Comparison of ENCODE assay signal across 9 mouse cellular contexts in the genomic region with DNA sequence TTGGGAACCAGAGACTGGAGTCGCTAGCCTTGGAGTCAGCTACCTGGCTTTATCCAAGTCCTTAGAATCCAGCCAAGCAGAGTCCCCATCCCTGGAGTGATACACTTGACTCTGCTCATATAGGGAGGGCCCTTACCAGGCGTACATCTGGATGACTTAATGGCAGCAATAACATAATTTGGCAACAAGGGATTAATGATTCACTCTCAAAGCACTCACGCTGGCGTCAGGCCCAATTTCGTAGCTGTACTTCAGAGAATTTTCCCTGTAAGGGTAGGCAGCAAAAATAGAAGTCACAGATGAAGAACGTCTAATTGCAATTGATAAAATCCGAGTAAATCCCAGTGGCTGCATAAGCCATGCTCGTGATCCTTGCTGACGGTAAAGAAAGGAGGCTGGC.
A peak's percentile ranks its signal among the peaks of the same experiment; 100 is the strongest.
DNase-seq lines count a peak whose midpoint lies in the region; ATAC-seq and TF ChIP-seq lines count a peak whose summit lies in the region.
"Had no signal": no experiment of that assay in that cellular context is flagged by ENCODE, and none has a peak within 500 bp of the region (broad histone marks: within the 10 kb centered on the region; RNA-seq: fewer than 3 reads in every experiment).

No protein-coding gene starts in this region.

- TF ChIP-seq EP300 in heart, postnatal 0 days (IDR thresholded peaks at IDR 0.05; ENCODE audit: low read depth), result no peak

- H3K4me3 ChIP-seq in embryonic facial prominence, embryonic 14.5 days (ENCODE audit: low read depth, low read length), result no peak overlapping the region
- H3K4me3 ChIP-seq in embryonic facial prominence, embryonic 10.5 days, result no peak overlapping the region
- no peak overlapping the region for H3K4me3 ChIP-seq in midbrain, postnatal 0 days (ENCODE audit: low read depth, low read length)
- H3K4me3 ChIP-seq in midbrain, embryonic 11.5 days (ENCODE audit: low read depth, low read length), result no peak overlapping the region
- H3K4me3 ChIP-seq in heart, postnatal 0 days (ENCODE audit: low read depth, low read length), result no peak overlapping the region
- H3K4me3 ChIP-seq in neural tube, embryonic 15.5 days (replicated peaks), result no peak overlapping the region
- H3K4me3 ChIP-seq: lung, embryonic 15.5 days had no signal

- no peaks in the 10 kb centered on the region for H3K36me3 ChIP-seq in embryonic facial prominence, embryonic 14.5 days (ENCODE audit: control insufficient read depth, insufficient read depth, low read length)
- no peaks in the 10 kb centered on the region for H3K36me3 ChIP-seq in embryonic facial prominence, embryonic 10.5 days (replicated peaks)
- H3K36me3 ChIP-seq in midbrain, postnatal 0 days (ENCODE audit: insufficient read depth, low read length), result no peaks in the 10 kb centered on the region
- H3K36me3 ChIP-seq in midbrain, embryonic 11.5 days (ENCODE audit: control insufficient read depth, insufficient read depth, low read length), result no peaks in the 10 kb centered on the region
- H3K36me3 ChIP-seq in heart, postnatal 0 days (replicated peaks; ENCODE audit: control insufficient read depth, insufficient read depth, low read length), result no peaks in the 10 kb centered on the region
- H3K36me3 ChIP-seq in neural tube, embryonic 15.5 days, result no peaks in the 10 kb centered on the region
- H3K36me3 ChIP-seq: lung, embryonic 15.5 days had no signal

- DNase-seq in embryonic facial prominence, embryonic 14.5 days (ENCODE audit: low spot score), result peak; percentile 75
- DNase-seq in embryonic facial prominence, embryonic 10.5 days (ENCODE audit: low spot score), result no peak
- peak; percentile 42 for DNase-seq in midbrain, postnatal 0 days (ENCODE audit: low spot score)
- DNase-seq in midbrain, embryonic 11.5 days (ENCODE audit: low spot score, missing footprints), result no peak
- peak; percentile 45 for DNase-seq in heart, postnatal 0 days (ENCODE audit: low spot score)
- no peak for DNase-seq in B cell, adult 2 months

- peaks cover 3% of the 10 kb centered on the region; the same call in 1 of the 2 replicates for H3K27me3 ChIP-seq in embryonic facial prominence, embryonic 14.5 days (replicated peaks; ENCODE audit: control insufficient read depth, insufficient read depth, low read length)
- H3K27me3 ChIP-seq in embryonic facial prominence, embryonic 10.5 days (replicated peaks; ENCODE audit: low read depth, poor library complexity, severe bottlenecking), result no peaks in the 10 kb centered on the region; the same call in 1 of the 2 replicates
- H3K27me3 ChIP-seq in midbrain, postnatal 0 days (ENCODE audit: insufficient read depth, low read length), result no peaks in the 10 kb centered on the region
- peaks cover 12% of the 10 kb centered on the region; the same call in 1 of the 2 replicates for H3K27me3 ChIP-seq in midbrain, embryonic 11.5 days (ENCODE audit: control insufficient read depth, insufficient read depth, low read length)
- H3K27me3 ChIP-seq in heart, postnatal 0 days (ENCODE audit: control insufficient read depth, insufficient read depth, low read length), result no peaks in the 10 kb centered on the region
- H3K27me3 ChIP-seq in neural tube, embryonic 15.5 days (replicated peaks), result no peaks in the 10 kb centered on the region
- H3K27me3 ChIP-seq: lung, embryonic 15.5 days had no signal

- no peak overlapping the region for H3K4me2 ChIP-seq in embryonic facial prominence, embryonic 14.5 days (ENCODE audit: low read depth, low read length)
- H3K4me2 ChIP-seq in midbrain, postnatal 0 days (ENCODE audit: low read depth, low read length, poor library complexity, severe bottlenecking), result no peak overlapping the region
- H3K4me2 ChIP-seq in midbrain, embryonic 11.5 days, result no peak overlapping the region
- H3K4me2 ChIP-seq in heart, postnatal 0 days (ENCODE audit: low read depth, low read length), result peak overlapping the region; percentile 38
- no peak overlapping the region for H3K4me2 ChIP-seq in neural tube, embryonic 15.5 days
- H3K4me2 ChIP-seq: lung, embryonic 15.5 days had no signal

- no peak overlapping the region for H3K27ac ChIP-seq in embryonic facial prominence, embryonic 14.5 days (replicated peaks; ENCODE audit: low read depth, low read length)
- H3K27ac ChIP-seq in embryonic facial prominence, embryonic 10.5 days (replicated peaks), result no peak overlapping the region
- no peak overlapping the region for H3K27ac ChIP-seq in midbrain, postnatal 0 days (ENCODE audit: low read depth, low read length)
- no peak overlapping the region for H3K27ac ChIP-seq in midbrain, embryonic 11.5 days (ENCODE audit: low read depth, low read length)
- peak overlapping the region; percentile 5; the same call in 1 of the 2 replicates for H3K27ac ChIP-seq in heart, postnatal 0 days (ENCODE audit: low read depth)
- 0 out of 2 replicates have a peak overlapping the region, but pooled peaks have one; percentile 8 for H3K27ac ChIP-seq in neural tube, embryonic 15.5 days (replicated peaks)
- H3K27ac ChIP-seq: lung, embryonic 15.5 days had no signal

- no peaks in the 10 kb centered on the region for H3K4me1 ChIP-seq in embryonic facial prominence, embryonic 14.5 days (ENCODE audit: control insufficient read depth, insufficient read depth, low read length)
- 0 out of 2 replicates have a peak, but pooled peaks cover 5% of the 10 kb centered on the region for H3K4me1 ChIP-seq in embryonic facial prominence, embryonic 10.5 days
- no peaks in the 10 kb centered on the region; the same call in 1 of the 2 replicates for H3K4me1 ChIP-seq in midbrain, postnatal 0 days (ENCODE audit: insufficient read depth, low read length)
- peaks cover 2% of the 10 kb centered on the region; the same call in 1 of the 2 replicates for H3K4me1 ChIP-seq in midbrain, embryonic 11.5 days (ENCODE audit: control insufficient read depth, insufficient read depth, low read length)
- 0 out of 2 replicates have a peak, but pooled peaks cover 6% of the 10 kb centered on the region for H3K4me1 ChIP-seq in heart, postnatal 0 days (ENCODE audit: control insufficient read depth, insufficient read depth)
- H3K4me1 ChIP-seq in neural tube, embryonic 15.5 days, result peaks cover 16% of the 10 kb centered on the region
- H3K4me1 ChIP-seq: lung, embryonic 15.5 days had no signal

- no peaks in the 10 kb centered on the region for H3K9me3 ChIP-seq in embryonic facial prominence, embryonic 14.5 days (ENCODE audit: control insufficient read depth, low read length)
- H3K9me3 ChIP-seq in embryonic facial prominence, embryonic 10.5 days, result no peaks in the 10 kb centered on the region
- H3K9me3 ChIP-seq in midbrain, postnatal 0 days (ENCODE audit: low read length), result no peaks in the 10 kb centered on the region
- no peaks in the 10 kb centered on the region for H3K9me3 ChIP-seq in midbrain, embryonic 11.5 days (ENCODE audit: control insufficient read depth, low read length)
- no peaks in the 10 kb centered on the region for H3K9me3 ChIP-seq in heart, postnatal 0 days (replicated peaks; ENCODE audit: control insufficient read depth, low read length)
- no peaks in the 10 kb centered on the region for H3K9me3 ChIP-seq in neural tube, embryonic 15.5 days (replicated peaks)
- H3K9me3 ChIP-seq: lung, embryonic 15.5 days had no signal

- no peak for TF ChIP-seq CTCF in midbrain, postnatal 0 days (IDR thresholded peaks at IDR 0.05)
- no peak for TF ChIP-seq CTCF in heart, postnatal 0 days (IDR thresholded peaks at IDR 0.05; ENCODE audit: low read depth)

- peak; percentile 74 for ATAC-seq in embryonic facial prominence, embryonic 14.5 days (ENCODE audit: low read depth)
- no peak for ATAC-seq in midbrain, postnatal 0 days (ENCODE audit: low FRiP score)
- ATAC-seq in midbrain, embryonic 11.5 days (ENCODE audit: low FRiP score), result no peak
- peak; percentile 49; the same call in 1 of the 2 replicates for ATAC-seq in heart, postnatal 0 days (ENCODE audit: insufficient read depth, low read depth)
- ATAC-seq in neural tube, embryonic 15.5 days (ENCODE audit: low FRiP score), result no peak
- no peak for ATAC-seq in inflammation-experienced regulatory T-cells, adult 6 months

- 49% methylated on average over 9 of the region's 9 CpGs for WGBS in embryonic facial prominence, embryonic 14.5 days
- 47% methylated on average over 9 of the region's 9 CpGs for WGBS in embryonic facial prominence, embryonic 10.5 days
- WGBS in midbrain, postnatal 0 days, result 24% methylated on average over 9 of the region's 9 CpGs
- 33% methylated on average over 9 of the region's 9 CpGs for WGBS in midbrain, embryonic 11.5 days
- 19% methylated on average over 9 of the region's 9 CpGs for WGBS in heart, postnatal 0 days
- WGBS in neural tube, embryonic 15.5 days, result 14% methylated on average over 9 of the region's 9 CpGs

- no peak overlapping the region for H3K9ac ChIP-seq in embryonic facial prominence, embryonic 14.5 days (ENCODE audit: low read depth, low read length)
- no peak overlapping the region for H3K9ac ChIP-seq in midbrain, postnatal 0 days (replicated peaks; ENCODE audit: low read length, poor library complexity, severe bottlenecking)
- no peak overlapping the region for H3K9ac ChIP-seq in midbrain, embryonic 11.5 days (ENCODE audit: low read length)
- no peak overlapping the region for H3K9ac ChIP-seq in heart, postnatal 0 days (replicated peaks; ENCODE audit: low read depth, low read length)
- no peak overlapping the region for H3K9ac ChIP-seq in neural tube, embryonic 15.5 days (replicated peaks)
- H3K9ac ChIP-seq: lung, embryonic 15.5 days had no signal

Comparison
In these comparisons a context has a peak if more than half of its experiments do, and no peak if none do; other contexts are left out.
1. DNase-seq: peak in embryonic facial prominence, embryonic 14.5 days (single experiment), midbrain, postnatal 0 days (single experiment) and heart, postnatal 0 days (single experiment); none in embryonic facial prominence, embryonic 10.5 days (single experiment), midbrain, embryonic 11.5 days (single experiment) and B cell, adult 2 months (0 of 2).
2. ATAC-seq: peak in embryonic facial prominence, embryonic 14.5 days (single experiment) and heart, postnatal 0 days (single experiment); none in midbrain, postnatal 0 days (single experiment), midbrain, embryonic 11.5 days (single experiment), neural tube, embryonic 15.5 days (single experiment) and inflammation-experienced regulatory T-cells, adult 6 months (single experiment).
3. H3K27ac ChIP-seq: peak in heart, postnatal 0 days (single experiment) and neural tube, embryonic 15.5 days (single experiment); none in embryonic facial prominence, embryonic 14.5 days (single experiment), embryonic facial prominence, embryonic 10.5 days (single experiment), midbrain, postnatal 0 days (single experiment) and midbrain, embryonic 11.5 days (single experiment).